Mouse (Mus musculus) embryonic facial prominence, embryonic 11.5 days (tissue): Measurements from ENCODE around the gene Als2cl. TPM values are rescaled to one million over a fixed set of nuclear protein-coding genes. Genes with fewer than 3 reads are reported as not detected.
A peak's percentile ranks its signal among the peaks of the same experiment; 100 is the strongest.

Experiments used
- ATAC-seq: fragments of 200-750 bp; cut with Nextera tagmentation; replicated peaks from 2 replicates; pipeline ENCODE4 v1.8.0; 2017; ENCODE audit warnings: low read depth; ENCODE audit not compliant: insufficient number of reproducible peaks, low FRiP score, low TSS enrichment
- DNase-seq: peaks from one replicate; pipeline ENCODE4 v3.0.0-alpha.2; 2015; ENCODE audit warnings: low spot score
- H3K27ac ChIP-seq: fragments of 300-500 bp; sonication (generic); replicated peaks from 2 replicates; pipeline ENCODE4 v1.5.1; 2014; ENCODE audit warnings: mild to moderate bottlenecking, low read depth, low read length, control low read depth
- H3K27me3 ChIP-seq: fragments of 300-500 bp; sonication (generic); 2 replicates; pipeline ENCODE4 v1.6.1; 2014; ENCODE audit warnings: mild to moderate bottlenecking, low read length, moderate library complexity, mixed read lengths; ENCODE audit not compliant: control insufficient read depth, insufficient read depth
- H3K36me3 ChIP-seq: fragments of 300-500 bp; sonication (generic); replicated peaks from 2 replicates; pipeline ENCODE4 v1.6.1; 2014; ENCODE audit warnings: low read depth, mild to moderate bottlenecking, low read length, moderate library complexity, mixed read lengths; ENCODE audit not compliant: control insufficient read depth, insufficient read depth
- H3K4me1 ChIP-seq: fragments of 300-500 bp; sonication (generic); 2 replicates; pipeline ENCODE4 v1.6.1; 2014; ENCODE audit warnings: low read length, mixed read lengths; ENCODE audit not compliant: control insufficient read depth, insufficient read depth
- H3K4me2 ChIP-seq: fragments of 300-500 bp; sonication (generic); 2 replicates; pipeline ENCODE4 v1.6.1; 2014; ENCODE audit warnings: low read depth, mild to moderate bottlenecking, control low read depth, low read length, moderate library complexity
- H3K4me3 ChIP-seq: fragments of 300-500 bp; sonication (generic); 2 replicates; pipeline ENCODE4 v1.5.1; 2014; ENCODE audit warnings: low read depth, low read length, control low read depth
- H3K9ac ChIP-seq: fragments of 300-500 bp; sonication (generic); replicated peaks from 2 replicates; pipeline ENCODE4 v1.6.1; 2014; ENCODE audit warnings: mild to moderate bottlenecking, control low read depth, low read length
- H3K9me3 ChIP-seq: fragments of 300-500 bp; sonication (generic); replicated peaks from 2 replicates; pipeline ENCODE4 v1.6.1; 2016; ENCODE audit warnings: mild to moderate bottlenecking, low read length, inconsistent platforms, mixed read lengths; ENCODE audit not compliant: control insufficient read depth
- WGBS: fragments of 180-500 bp; shearing (Covaris S2); extraction: QIAGEN DNeasy Blood & Tissue Kit; methylation state at CpG from one replicate; pipeline ENCODE4 v1.1.7; 2014; 5-methylcytosine and 5-hydroxymethylcytosine counted together
- polyA plus RNA-seq: library from polyadenylated mRNA; unstranded; fragments of >200 nt; fragmentation: Nextera tagmentation; extraction: Ambion mirVana; gene quantifications from 2 replicates; pipeline ENCODE4 v1.2.1, GENCODE M21; 2014

Als2cl gene
- polyA plus RNA-seq, 1 experiment from 2014 or later = 1.1 TPM

- H3K27me3 ChIP-seq = no peaks in the 10 kb centered on the region
- no peak for DNase-seq
- no peak overlapping the region for H3K4me2 ChIP-seq
- H3K9me3 ChIP-seq = no peaks in the 10 kb centered on the region
- no peaks in the 10 kb centered on the region for H3K4me1 ChIP-seq
- H3K27ac ChIP-seq = no peak overlapping the region
- WGBS = 84% methylated on average over 7 of the region's 7 CpGs
- H3K4me3 ChIP-seq = no peak overlapping the region
- no peak for ATAC-seq
- H3K36me3 ChIP-seq = no peaks in the 10 kb centered on the region
- H3K9ac ChIP-seq = no peak overlapping the region
Observed at GRCm38 (mm10) chr9:110849162-110849561, 30.5 kb upstream of the Als2cl start.

- Histone ChIP-seq H3K9ac (no peak overlapping the region), H3K9me3 (no peaks in the 10 kb centered on the region), H3K27ac (no peak overlapping the region), H3K4me2 (no peak overlapping the region), H3K27me3 (peaks cover 4% of the 10 kb centered on the region; the same call in 1 of the 2 replicates), H3K4me3 (no peak overlapping the region), H3K4me1 (no peaks in the 10 kb centered on the region), H3K36me3 (no peaks in the 10 kb centered on the region)
- 75% methylated on average over 7 of the region's 7 CpGs for WGBS
- no peak for ATAC-seq
- DNase-seq = no peak
Observed at GRCm38 (mm10) chr9:110855903-110856302, 23.8 kb upstream of the Als2cl start.

GRCm38 (mm10) chr9:110856920-110857319, 22.8 kb upstream of the Als2cl start:
- Histone ChIP-seq H3K9ac (no peak overlapping the region), H3K36me3 (no peaks in the 10 kb centered on the region), H3K27ac (no peak overlapping the region), H3K4me3 (no peak overlapping the region), H3K4me1 (no peaks in the 10 kb centered on the region), H3K27me3 (peaks cover 4% of the 10 kb centered on the region; the same call in 1 of the 2 replicates), H3K9me3 (no peaks in the 10 kb centered on the region), H3K4me2 (no peak overlapping the region)
- 67% methylated on average over 4 of the region's 4 CpGs for WGBS
- DNase-seq (no peak), ATAC-seq (no peak)

GRCm38 (mm10) chr9:110857781-110858472, 21.7 kb upstream of the Als2cl start, which contains the start of gene Prss50:
Prss50 (plus strand) TSS chr9:110857967.
- Histone ChIP-seq H3K4me2 (peak within 1 kb of the TSS; percentile 67), H3K9ac (0 out of 2 replicates have a peak within 1 kb of the TSS, but pooled peaks have one; percentile 15), H3K4me1 (no peaks in the 10 kb centered on the region), H3K9me3 (no peaks in the 10 kb centered on the region), H3K27ac (no peak within 1 kb of the TSS), H3K4me3 (peak within 1 kb of the TSS; percentile 26), H3K27me3 (peaks cover 4% of the 10 kb centered on the region; the same call in 1 of the 2 replicates), H3K36me3 (no peaks in the 10 kb centered on the region)
- 6% methylated on average over 44 of the region's 50 CpGs for WGBS
- DNase-seq (peak; percentile 67), ATAC-seq (no peak)

GRCm38 (mm10) chr9:110858523-110858922, 21.1 kb upstream of the Als2cl start:
- Histone ChIP-seq H3K4me1 (no peaks in the 10 kb centered on the region), H3K27ac (no peak overlapping the region), H3K27me3 (peaks cover 4% of the 10 kb centered on the region; the same call in 1 of the 2 replicates), H3K9me3 (no peaks in the 10 kb centered on the region), H3K4me3 (no peak overlapping the region), H3K4me2 (no peak overlapping the region), H3K36me3 (no peaks in the 10 kb centered on the region), H3K9ac (no peak overlapping the region)
- 34% methylated on average over 5 of the region's 5 CpGs for WGBS
- ATAC-seq = no peak
- DNase-seq = no peak

- DNase-seq (no peak), ATAC-seq (no peak)
- no peaks in the 10 kb centered on the region for H3K36me3 ChIP-seq
- no peak overlapping the region for H3K9ac ChIP-seq
- no peak overlapping the region for H3K27ac ChIP-seq
- no peaks in the 10 kb centered on the region for H3K9me3 ChIP-seq
- H3K4me2 ChIP-seq = no peak overlapping the region
- H3K4me3 ChIP-seq = no peak overlapping the region
- H3K27me3 ChIP-seq = peaks cover 4% of the 10 kb centered on the region; the same call in 1 of the 2 replicates
- H3K4me1 ChIP-seq = no peaks in the 10 kb centered on the region
- 89% methylated on average over 5 of the region's 5 CpGs for WGBS
Observed at GRCm38 (mm10) chr9:110858967-110859596, 20.6 kb upstream of the Als2cl start.

GRCm38 (mm10) chr9:110871030-110871429, 8.6 kb upstream of the Als2cl start:
- WGBS = 17% methylated on average over 7 of the region's 7 CpGs
- H3K36me3 ChIP-seq = no peaks in the 10 kb centered on the region
- DNase-seq (peak; percentile 73), ATAC-seq (no peak)
- H3K27ac ChIP-seq = no peak overlapping the region
- H3K4me1 ChIP-seq = peaks cover 4% of the 10 kb centered on the region
- no peak overlapping the region for H3K4me3 ChIP-seq
- peaks cover 16% of the 10 kb centered on the region for H3K27me3 ChIP-seq
- H3K9ac ChIP-seq = no peak overlapping the region
- H3K4me2 ChIP-seq = no peak overlapping the region
- no peaks in the 10 kb centered on the region for H3K9me3 ChIP-seq
